Mouse (Mus musculus): ENCODE measurements at regions not wholly inside any gene's neighbourhood (a gene's known extent, or its start where the extent isn't known, plus 50 kb on each side); places are given as distances from the start of the nearest gene placed in this dataset.
A peak's percentile ranks its signal among the peaks of the same experiment; 100 is the strongest.
"Not testable (repeated sequence)": the region's sequence is repeated elsewhere in the genome, so short reads cannot be mapped to it uniquely, and the experiment has no call there.

DNA sequence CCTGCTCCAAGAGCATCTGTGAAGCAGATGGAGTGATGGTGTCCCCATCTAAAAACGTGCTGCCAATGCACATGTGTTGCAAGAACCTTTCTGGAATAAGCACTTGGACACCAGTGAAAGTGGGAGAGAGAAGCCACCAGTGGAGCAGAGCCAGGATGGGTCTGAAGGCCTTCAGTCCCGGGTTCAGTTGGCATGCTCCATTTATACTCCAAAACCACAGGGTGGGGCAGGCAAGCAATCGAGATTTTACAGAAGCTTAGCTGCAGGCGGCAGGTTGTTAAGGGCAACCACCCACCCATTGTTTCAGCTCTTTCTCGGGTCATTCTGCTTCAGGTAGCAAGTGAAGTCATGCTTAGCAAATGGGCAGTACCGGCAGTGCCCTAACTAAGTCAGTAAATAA is 51.8 kb upstream of the Sv2b start:
- DNase-seq (ENCODE audit: low spot score): no peak

DNA sequence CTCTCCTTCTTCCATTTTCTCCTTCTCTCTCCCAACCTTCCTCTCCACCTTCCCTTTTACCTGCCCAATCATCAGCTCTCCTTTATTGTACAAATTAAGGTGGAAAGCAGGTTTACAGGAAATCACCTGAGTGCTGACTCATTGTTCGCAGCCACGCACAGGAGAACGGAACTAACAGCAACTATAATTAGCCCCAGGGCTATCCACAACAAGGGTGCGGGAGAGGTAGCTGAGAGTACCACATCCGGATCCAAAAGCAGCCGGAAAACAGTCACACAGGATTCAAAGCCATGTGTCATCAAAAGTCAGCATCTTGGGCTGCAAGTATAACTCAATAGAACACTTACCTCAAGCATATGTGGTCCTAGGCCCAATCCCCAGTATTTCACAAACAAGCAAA is 53.5 kb upstream of the Sv2b start:
- no peak for DNase-seq (ENCODE audit: low spot score)

DNA sequence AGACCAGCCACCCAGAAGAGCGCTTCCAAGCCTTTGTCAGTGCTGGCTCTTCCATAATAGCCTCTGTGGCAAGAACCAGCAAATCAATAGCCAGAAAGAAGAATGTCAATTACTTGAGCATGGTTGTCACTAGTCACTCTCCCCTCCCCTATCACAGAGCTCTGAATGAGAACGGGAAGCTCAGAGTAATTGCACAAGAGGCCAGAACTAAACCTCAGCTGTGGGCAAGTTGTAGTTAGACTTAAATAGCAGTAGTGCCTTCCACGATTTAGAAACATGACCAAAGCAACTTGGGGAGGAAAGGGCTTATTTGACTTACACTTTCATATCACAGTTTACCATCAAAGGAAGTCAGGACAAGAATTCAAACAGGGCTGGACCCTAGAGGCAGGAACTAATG is 56.4 kb upstream of the Sv2b start:
- no peak for DNase-seq (ENCODE audit: low spot score)

DNA sequence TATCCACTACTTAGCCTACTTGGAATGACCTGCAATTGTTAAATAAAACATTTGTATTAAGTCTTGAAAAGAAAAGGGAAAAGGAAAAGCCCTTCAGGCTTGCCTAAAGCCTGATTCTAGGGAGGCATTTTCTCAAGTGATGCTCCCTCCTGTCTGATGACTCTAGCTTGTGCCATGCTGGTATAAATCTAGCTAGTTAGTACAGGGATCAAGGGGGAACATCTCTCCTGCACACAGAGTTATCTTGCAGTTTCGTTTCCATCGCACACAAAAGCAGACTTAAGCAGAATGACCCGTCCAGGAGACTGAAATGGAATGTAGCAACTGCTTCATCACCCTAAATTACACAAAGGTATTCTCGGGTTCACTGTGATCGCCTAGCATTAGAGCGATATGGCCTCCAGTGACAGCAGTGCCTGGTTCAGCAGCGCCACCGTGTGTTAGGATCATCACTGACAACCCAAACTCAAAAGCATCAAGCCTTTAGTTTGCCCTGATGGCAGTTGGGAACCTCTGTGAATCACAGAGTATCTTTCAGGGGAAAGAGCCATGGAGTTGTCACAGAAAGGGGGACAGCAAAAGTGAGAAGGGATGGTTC is 57.3 kb upstream of the Sv2b start:
- peak; percentile 91 for DNase-seq (ENCODE audit: low spot score)

DNA sequence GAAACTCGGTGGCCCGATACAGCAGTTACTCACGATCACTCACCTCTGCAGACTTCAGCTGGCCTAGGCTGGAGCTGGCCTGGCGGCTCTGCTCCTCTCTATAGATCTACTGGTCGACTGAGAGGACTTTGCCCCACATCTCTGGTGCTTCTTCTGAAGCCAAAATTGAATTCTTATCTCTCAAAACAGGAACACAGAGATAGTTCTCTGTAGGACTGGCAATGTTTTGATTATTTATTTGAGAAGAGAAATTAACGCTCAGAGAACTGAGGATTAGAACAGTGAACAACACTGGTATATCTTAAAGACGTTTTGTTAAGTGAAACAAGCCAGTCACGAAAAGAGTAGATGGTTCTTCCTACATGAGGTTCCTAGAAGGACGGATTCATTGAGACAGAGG is 59.3 kb upstream of the Sv2b start:
- no peak for DNase-seq (ENCODE audit: low spot score)

DNA sequence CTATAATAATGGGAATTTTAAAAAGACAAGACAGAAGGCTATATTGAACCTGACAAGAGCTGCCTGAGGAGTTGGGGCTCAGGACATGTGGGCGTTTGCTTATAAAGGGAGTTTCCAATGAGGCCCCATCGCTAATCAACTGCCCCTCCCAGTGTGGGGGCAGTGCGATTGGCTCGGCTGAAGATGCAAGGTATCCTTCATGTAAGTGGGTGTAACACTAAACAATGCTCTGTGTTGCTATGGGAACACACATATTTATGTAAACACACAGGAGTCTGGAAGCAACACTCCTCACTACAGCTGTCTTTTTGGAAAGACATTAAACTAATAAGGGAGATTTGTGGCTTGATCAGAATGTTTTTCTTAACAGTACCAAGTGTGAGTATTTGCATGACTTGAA is 60.3 kb upstream of the Sv2b start:
- no peak for DNase-seq (ENCODE audit: low spot score)

DNA sequence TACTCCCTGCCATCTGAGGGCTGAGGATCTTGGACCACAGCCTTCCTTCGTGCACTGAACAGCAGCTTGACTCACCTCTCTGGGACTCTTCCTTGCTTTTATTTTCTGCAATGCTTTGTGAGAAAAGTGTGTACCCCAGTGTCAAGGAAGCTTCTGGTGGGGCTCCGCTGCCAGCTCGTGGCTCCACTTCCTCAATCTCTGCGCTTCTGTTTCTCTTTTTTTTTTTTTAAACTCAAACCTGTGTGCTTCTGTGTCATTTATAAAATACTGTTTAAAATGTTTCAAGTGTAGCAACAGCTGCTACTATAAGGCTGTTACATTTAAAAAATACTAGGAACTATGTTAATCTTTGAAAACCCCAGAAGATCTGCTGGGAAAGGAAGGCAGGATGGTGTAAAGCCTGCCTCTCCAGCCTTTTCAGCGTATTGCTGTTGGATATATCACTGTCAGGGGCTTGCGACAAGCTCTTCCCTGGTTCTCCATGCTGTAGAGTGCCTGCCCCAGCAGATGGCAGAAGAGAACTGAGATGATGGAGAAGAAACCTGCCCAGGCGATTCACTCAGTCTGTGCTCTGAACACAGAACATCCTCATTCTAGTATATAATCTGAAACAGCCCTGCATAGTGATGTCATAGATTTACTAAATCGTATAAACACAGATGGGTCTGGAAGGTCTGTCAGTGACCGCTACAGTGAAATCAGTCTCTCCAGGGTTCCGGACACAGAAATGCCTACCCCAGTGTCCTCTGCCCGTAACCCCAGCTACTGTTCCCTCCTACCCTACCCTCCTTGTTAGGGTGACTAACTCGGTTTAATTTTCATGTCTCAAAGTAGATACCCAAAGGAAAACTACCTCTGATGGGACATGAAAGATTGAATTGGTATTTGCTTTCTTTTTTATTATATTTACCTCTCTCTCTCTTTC is 61.8 kb upstream of the Sv2b start:
- peak; percentile 89 for DNase-seq (ENCODE audit: low spot score)

DNA sequence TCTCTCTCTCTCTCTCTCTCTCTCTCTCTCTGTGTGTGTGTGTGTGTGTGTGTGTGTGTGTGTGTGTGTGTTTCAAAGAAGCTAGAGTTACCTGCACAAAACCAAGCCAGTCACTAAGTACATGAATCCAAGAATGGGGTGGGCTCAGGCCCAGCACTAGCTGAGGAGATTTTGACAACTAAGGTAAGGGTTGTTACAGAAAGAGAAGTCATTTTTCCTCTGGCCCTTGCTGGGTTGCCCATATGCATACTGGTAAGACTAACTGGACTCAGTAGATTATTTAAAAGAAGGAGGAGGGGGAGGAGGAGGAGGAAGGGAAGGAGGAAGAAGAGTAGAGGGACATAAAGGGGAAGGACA is 62.4 kb upstream of the Sv2b start:
- no peak for DNase-seq (ENCODE audit: low spot score)

DNA sequence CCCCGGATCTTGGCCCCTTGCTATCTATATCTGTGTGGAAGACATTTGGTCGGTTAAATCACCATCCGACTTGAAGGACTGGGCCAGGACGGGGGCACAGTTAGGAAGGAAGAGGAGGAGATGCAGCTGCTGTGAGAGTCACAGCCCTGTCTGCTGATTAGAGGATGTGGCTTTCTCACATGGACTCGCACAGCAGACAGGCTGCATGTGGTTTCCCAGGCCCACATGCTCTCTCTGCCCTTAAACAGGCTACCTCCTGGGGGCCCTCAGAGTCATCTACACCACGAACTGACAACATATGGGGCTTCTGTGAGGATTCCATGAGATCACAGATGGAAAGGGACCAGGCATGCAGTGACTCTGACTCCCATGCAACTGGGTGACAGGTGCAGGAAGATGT is 62.9 kb upstream of the Sv2b start:
- no peak for DNase-seq (ENCODE audit: low spot score)

DNA sequence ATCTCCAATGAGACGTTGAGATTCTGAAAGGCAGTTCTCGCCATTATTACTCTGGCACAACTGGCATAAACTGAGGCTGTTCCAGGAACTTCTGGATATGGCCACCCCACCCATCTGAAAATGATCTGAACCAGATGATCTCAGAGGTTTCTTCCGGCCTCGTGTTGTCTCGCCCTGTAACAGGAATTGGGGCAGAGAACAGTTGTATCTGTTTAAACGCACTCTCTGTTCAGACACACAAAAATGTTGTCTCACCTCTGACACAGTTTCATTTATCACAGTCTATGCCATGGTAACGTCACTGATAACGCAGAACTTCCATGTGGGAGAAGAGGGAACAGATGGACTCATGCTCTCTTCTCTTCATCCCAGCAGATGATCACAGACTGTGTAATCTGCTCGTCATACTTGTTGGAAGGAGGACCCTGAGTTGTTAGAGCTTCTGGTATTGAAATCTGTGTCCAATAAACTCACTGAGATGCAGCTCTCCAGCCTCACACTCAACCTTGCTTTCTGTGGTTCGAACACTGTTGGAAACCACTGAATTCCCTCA is 63.9 kb upstream of the Sv2b start:
- DNase-seq (ENCODE audit: low spot score): no peak

DNA sequence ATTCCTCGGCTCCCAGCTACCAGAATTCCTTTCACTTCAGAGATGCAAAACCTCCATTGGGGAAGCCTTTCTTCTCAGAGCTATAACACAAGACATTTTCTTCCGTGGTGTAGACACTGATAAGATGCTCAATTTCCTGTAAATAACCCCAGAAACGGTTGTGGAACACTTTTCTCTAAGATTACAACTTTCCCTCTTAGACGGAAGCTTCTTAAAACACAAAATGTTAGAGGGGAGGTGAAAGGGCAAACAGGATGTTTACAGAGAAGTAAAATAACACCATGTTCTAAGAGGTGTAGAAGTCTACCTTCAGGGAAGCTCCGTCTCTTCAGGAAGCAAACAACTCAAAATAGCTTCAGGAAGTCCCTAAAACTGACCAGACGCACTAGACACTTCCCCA is 65.4 kb upstream of the Sv2b start:
- DNase-seq (ENCODE audit: low spot score): no peak

DNA sequence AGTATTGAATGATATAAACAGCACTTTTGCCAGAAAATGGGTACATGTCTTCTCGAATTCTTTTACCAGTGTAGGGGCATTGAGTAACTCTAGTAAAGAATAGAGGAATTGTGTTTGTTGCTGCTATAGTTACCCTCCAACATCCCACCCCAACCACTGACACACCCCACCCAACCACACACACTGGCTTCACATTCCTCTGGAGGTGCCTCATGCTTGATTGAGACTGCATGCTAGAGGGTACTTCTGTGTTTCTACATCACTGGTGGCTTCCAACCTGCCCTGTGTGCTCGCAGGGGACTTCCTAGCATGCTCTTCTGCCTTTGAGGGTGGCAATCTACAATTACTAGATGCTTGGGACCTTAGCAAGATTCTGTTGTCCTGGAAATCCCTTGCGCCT is 70.5 kb upstream of the Sv2b start:
- no peak for DNase-seq (ENCODE audit: low spot score)

DNA sequence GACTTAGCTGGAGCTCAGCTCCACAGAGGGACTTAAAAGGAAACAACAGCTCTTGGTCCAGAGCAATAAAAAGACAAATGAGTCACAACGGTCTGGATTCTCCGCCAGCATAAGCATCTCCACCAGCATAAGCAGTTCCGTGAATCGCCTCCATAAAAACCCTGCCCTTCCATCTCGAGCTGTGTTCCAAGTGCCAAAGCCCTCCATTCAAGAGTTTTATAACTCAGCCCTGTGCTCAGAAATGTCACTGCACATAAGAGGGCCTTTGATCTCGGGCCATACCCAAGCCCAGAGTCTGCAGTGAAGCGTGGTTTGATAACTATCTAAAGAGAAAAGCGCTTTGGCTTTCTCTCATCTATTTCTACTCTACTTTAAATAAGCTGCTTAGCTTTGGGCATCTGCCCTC is 70.8 kb upstream of the Akap13 start:
- no peak for DNase-seq (ENCODE audit: low spot score)

DNA sequence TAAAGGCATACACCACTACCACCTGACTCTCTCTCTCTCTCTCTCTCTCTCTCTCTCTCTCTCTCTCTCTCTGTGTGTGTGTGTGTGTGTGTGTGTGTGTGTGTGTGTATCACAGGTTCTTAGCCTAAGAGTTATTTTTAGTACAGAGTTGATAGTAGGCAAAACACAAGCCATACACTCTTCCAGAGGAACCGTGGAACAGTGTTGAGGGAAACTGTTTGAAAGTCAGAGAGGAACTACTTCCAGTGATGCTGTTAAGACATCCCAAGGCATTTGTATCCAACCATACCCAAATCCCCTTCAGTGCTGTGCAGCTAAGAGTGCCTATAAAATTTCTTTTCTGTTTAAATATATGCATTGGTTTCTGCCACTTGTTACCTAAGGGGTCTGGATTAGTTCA is 68.3 kb upstream of the Akap13 start:
- DNase-seq (ENCODE audit: low spot score): no peak

DNA sequence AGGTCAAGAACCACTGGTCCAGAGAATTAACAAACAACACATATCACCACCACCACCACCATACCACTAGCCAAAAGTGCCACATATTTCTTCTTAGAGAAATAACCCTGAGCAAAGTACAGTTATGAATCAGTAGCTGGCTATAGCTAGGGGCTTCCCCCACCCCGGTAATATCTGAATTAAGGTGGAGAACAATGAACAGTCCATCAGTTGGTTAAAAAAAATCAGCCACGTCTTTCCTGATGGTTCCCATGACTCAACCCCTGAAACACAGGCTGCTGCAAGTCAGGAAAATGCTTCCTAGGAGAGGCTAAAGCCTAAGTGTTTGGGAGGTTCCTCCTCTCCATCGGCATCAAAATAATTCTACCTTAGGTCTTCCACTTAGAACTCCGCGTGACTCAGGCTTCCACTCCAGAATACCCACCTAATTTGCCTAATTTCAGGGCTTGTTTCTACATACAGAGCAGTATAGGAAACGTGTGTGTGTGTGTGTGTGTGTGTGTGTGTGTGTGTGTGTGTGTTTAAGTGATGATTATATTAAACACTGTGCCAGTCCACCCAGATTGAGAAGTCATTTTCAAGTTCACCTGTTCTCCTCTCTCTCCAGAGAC is 67.4 kb upstream of the Akap13 start:
- no peak for DNase-seq (ENCODE audit: low spot score)

DNA sequence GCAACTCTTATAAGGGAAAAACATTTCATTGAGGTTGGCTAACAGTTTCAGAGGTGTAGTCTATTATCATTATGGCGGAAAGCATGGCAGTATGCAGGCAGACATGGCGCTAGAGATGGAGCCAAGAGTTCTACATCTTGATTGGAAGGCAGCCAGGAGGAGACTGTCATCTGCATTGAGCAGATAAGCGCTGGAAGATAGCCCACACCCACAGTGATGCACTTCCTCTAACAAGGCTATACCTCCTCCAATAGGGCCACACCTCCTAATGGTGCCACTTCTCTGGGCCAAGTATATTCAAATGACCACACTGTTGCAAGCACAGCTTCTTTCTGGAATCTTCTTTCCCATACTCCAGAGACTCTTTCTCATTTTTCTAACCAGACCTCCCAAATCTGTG is 65.2 kb upstream of the Akap13 start:
- no peak for DNase-seq (ENCODE audit: low spot score)

DNA sequence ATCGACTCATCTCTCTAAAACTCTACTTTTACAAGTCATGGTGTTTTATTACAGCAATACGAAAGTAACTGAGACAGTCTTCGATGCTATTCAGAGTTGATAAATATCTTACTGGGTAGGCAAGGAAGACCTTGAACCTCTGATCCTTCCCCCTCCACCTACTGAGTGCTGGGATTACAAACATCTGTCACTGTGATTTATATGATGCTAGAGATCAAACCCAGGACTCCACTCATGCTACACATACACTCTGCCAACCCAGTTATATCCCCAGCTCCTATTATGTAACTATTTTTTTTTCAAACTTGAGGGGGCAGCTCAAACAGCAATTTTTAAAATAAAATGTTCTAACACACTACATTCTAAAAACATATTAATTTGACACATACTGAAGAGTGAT is 62.6 kb upstream of the Akap13 start:
- DNase-seq (ENCODE audit: low spot score): no peak

DNA sequence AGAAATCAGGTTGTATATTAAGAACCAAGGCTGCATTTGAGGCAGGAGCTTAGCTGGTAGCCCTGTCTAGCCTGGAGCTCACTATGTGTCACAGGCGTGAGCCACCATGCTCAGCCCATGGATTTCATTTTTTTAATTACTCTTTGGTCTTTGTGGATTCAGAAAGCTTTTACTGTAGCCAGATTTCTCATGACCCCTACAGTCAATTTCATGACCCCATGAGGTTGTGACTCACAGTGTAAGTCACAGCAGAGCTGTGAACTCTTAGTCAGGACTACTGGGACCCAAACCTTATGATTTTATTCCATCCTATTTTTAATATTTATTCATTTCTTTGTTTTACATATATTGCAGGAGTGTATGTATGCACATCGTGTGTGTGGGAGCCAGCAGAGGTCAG is 61.9 kb upstream of the Akap13 start:
- DNase-seq (ENCODE audit: low spot score): no peak

DNA sequence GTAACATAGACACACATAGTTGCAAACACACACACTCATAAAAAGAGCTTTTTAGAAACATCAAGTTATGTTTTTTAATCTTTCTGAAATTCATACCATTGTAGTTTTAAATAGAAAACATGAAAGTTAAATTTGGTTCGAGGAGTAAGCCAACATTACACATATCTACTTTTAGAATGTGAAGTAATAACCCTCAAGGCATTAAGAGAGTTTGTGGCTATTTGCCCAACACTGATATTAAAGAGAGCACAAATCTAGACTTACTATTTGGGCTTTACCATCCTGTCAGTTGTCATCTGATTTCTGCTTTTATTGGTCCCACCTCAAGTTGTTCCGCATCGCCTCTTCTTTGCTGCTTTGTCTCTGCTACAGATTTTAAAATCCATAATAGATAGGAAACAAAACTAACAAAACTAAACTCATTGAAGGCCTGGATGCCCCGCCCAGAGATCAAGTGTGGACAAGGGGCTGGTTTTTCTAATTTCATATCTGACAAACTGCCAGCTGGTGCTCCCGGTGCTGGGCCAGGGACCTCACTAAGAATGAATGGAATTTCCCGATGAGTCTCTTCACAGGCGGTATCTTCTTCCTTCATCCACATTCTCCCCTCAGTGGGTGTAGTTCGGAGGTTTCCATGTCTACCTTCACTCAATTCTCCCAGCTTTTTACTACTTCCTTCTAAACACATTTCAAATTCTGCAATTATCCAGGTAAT is 60.3 kb upstream of the Akap13 start:
- no peak for DNase-seq (ENCODE audit: low spot score)

DNA sequence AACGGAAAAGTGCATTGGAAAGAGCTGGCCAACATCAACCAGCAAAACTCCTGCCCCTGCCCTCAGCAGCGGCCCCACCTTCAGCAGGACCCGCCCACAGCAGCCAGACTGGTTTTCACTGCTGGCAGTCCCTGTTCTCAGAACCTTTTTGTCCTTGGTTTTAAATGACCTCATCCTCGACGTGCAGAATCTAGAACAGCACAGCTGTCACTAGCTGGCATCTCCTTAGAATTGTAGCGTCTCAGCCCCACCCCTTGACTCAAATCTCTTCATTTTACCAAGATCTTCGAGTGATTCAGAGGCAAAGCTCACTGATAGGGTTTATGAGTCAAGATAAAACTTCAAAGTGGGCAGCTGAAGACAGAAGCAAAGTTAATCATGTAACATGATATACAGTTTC is 57.8 kb upstream of the Akap13 start:
- peak; percentile 49 for DNase-seq (ENCODE audit: low spot score)

DNA sequence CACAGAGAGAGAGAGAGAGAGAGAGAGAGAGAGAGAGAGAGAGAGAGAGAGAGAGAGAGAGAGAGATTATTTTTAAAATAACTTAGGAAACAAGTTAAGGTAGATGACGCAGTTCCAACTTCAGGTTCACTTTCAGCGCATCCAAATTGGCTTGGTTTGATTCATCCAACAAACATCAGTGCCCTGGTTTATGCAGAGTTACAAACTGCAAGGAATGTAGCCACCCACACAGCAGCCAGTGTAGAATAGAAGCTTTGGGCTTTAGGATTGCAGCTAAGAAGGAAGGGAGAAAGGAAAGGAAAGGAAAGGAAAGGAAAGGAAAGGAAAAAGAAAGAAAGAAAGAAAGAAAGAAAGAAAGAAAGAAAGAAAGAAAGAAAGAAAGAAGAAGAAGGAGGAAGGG is 56.9 kb upstream of the Akap13 start:
- not testable (repeated sequence) for DNase-seq (ENCODE audit: low spot score)

DNA sequence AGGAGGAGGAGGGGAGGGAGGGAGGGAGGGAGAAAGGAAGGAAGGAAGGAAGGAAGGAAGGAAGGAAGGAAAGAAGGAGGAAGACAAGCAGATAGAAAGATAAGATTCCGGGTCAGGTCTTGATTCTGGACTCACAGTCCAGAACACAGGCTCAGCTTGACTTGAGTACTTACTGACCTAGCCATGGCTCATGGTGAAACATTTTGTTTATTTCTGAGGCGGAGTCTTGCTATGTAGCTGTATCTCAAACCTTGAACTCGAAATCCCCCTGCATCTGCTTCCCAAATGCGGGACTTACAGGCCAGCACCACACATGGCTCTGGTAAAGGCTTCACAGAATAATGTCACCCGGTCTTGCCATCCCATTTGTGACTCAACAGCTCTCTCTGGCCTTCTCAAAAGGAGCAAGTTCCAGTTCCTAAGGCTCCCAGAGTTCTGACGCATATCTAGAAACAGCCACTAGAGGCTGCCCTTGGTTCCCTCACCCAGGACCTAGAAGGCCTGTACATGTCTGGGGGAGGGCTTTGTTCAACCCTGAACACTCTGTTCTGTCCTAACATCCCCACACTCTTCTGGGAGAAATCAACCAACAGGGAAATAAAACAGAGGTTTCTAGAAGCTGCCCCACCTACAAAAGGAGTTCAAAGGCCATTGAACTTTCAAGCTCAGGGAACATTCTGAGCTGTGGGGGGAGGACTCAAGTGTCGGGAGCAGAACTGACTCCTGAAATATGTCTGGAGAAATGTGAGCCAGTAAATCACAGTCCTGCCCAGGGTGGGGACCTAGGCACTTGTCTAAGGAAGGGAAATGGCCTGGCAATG is 56.2 kb upstream of the Akap13 start:
- peak; percentile 66 for DNase-seq (ENCODE audit: low spot score)
